In the genomic region with DNA sequence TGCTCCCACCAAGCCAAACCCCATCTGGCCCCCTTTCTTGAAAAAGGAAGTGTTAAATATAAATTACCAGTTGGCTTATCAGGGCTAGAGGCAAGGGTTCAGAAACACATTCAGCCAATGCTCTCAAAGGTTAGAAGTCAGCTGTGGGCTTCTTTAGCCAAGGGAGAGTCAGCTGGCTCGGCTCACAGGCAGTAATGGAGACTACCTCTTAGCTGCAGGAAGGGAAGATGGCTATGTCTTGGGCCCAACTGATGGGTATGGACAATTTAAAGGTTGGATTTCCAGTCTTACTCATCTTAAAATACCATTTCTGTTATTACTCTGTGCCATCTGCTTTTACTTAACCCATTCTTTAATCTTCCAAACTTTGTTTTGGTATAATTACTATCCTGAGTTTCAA, we compare ENCODE assay signal across 27 mouse cellular contexts.
DNase-seq lines count a peak whose midpoint lies in the region; ATAC-seq and TF ChIP-seq lines count a peak whose summit lies in the region.
"Had no signal": no experiment of that assay in that cellular context is flagged by ENCODE, and none has a peak within 500 bp of the region (broad histone marks: within the 10 kb centered on the region; RNA-seq: fewer than 3 reads in every experiment).

No protein-coding gene starts in this region.

- H3K9ac ChIP-seq in limb, embryonic 11.5 days (ENCODE audit: low read length) = no peak overlapping the region
- no peak overlapping the region for H3K9ac ChIP-seq in limb, embryonic 12.5 days (replicated peaks)
- H3K9ac ChIP-seq: forebrain, embryonic 13.5 days; heart, embryonic 15.5 days; intestine, embryonic 15.5 days; midbrain, embryonic 13.5 days; neural tube, embryonic 13.5 days had no signal

- DNase-seq in kidney, adult 2 months = peak; percentile 19
- DNase-seq in kidney, adult 8-10 months = no peak
- DNase-seq in limb, embryonic 11.5 days (ENCODE audit: low spot score) = no peak
- DNase-seq in limb, embryonic 10.5 days (ENCODE audit: low spot score) = no peak
- DNase-seq in embryonic facial prominence, embryonic 10.5 days (ENCODE audit: low spot score) = no peak
- no peak for DNase-seq in layer of hippocampus, adult 11-12 months (ENCODE audit: low spot score)
- DNase-seq: adrenal gland, adult 8-10 months; cerebellum, adult 9-10 months; embryo, embryonic 11 days; gastrocnemius, postnatal 10 days; layer of hippocampus, postnatal 36 days; left cerebral cortex, postnatal 4 days; lung, postnatal 36 days; right cerebral cortex, postnatal 4 days; thymus, adult 18-20 months; thymus, postnatal 25 days had no signal

- H3K4me3 ChIP-seq in kidney, adult 2 months (ENCODE audit: insufficient read depth, low read depth, low read length) = no peak overlapping the region
- H3K4me3 ChIP-seq in limb, embryonic 11.5 days (ENCODE audit: low read depth, low read length) = no peak overlapping the region
- no peak overlapping the region for H3K4me3 ChIP-seq in limb, embryonic 10.5 days
- no peak overlapping the region for H3K4me3 ChIP-seq in embryonic facial prominence, embryonic 10.5 days
- no peak overlapping the region for H3K4me3 ChIP-seq in limb, embryonic 12.5 days (replicated peaks)
- H3K4me3 ChIP-seq: forebrain, embryonic 13.5 days; heart, embryonic 10.5 days; heart, embryonic 15.5 days; intestine, embryonic 15.5 days; midbrain, embryonic 13.5 days; neural tube, embryonic 13.5 days had no signal

- 74% methylated on average over 1 of the region's 1 CpGs for WGBS in kidney, adult 2 months
- 42% methylated on average over 1 of the region's 1 CpGs for WGBS in limb, embryonic 11.5 days
- 44% methylated on average over 1 of the region's 1 CpGs for WGBS in limb, embryonic 10.5 days
- WGBS in embryonic facial prominence, embryonic 10.5 days = 56% methylated on average over 1 of the region's 1 CpGs
- WGBS in limb, embryonic 12.5 days = 34% methylated on average over 1 of the region's 1 CpGs

- ATAC-seq in limb, embryonic 11.5 days (ENCODE audit: insufficient number of reproducible peaks, low FRiP score, low TSS enrichment, low read depth) = no peak
- ATAC-seq in limb, embryonic 12.5 days (ENCODE audit: insufficient number of reproducible peaks, insufficient read depth, low FRiP score, low TSS enrichment, low read depth) = no peak
- ATAC-seq: forebrain, embryonic 13.5 days; hindbrain, embryonic 16.5 days; intestine, embryonic 15.5 days; midbrain, embryonic 13.5 days had no signal

- H3K9me3 ChIP-seq in limb, embryonic 11.5 days (ENCODE audit: control insufficient read depth, low read length) = no peaks in the 10 kb centered on the region
- H3K9me3 ChIP-seq in limb, embryonic 10.5 days (replicated peaks) = no peaks in the 10 kb centered on the region
- H3K9me3 ChIP-seq in embryonic facial prominence, embryonic 10.5 days = no peaks in the 10 kb centered on the region
- H3K9me3 ChIP-seq in limb, embryonic 12.5 days = no peaks in the 10 kb centered on the region
- H3K9me3 ChIP-seq: forebrain, embryonic 13.5 days; G1E; heart, embryonic 10.5 days; heart, embryonic 15.5 days; intestine, embryonic 15.5 days; midbrain, embryonic 13.5 days; neural tube, embryonic 13.5 days had no signal

- H3K4me2 ChIP-seq in limb, embryonic 11.5 days (ENCODE audit: low read depth, severe bottlenecking) = no peak overlapping the region
- no peak overlapping the region for H3K4me2 ChIP-seq in limb, embryonic 12.5 days
- H3K4me2 ChIP-seq: forebrain, embryonic 13.5 days; heart, embryonic 15.5 days; intestine, embryonic 15.5 days; liver, embryonic 11.5 days; midbrain, embryonic 13.5 days; neural tube, embryonic 13.5 days had no signal

- TF ChIP-seq POLR2A in kidney, adult 2 months (IDR thresholded peaks at IDR 0.05; ENCODE audit: low read depth, low read length) = no peak

- H3K27ac ChIP-seq in kidney, adult 2 months (ENCODE audit: insufficient read depth, low read depth, low read length) = no peak overlapping the region
- 0 out of 2 replicates have a peak overlapping the region, but pooled peaks have one; percentile 26 for H3K27ac ChIP-seq in limb, embryonic 11.5 days (replicated peaks; ENCODE audit: low read depth, low read length)
- no peak overlapping the region for H3K27ac ChIP-seq in limb, embryonic 10.5 days
- H3K27ac ChIP-seq in embryonic facial prominence, embryonic 10.5 days (replicated peaks) = 0 out of 2 replicates have a peak overlapping the region, but pooled peaks have one; percentile 22
- H3K27ac ChIP-seq in limb, embryonic 12.5 days = peak overlapping the region; percentile 23; the same call in 1 of the 2 replicates
- H3K27ac ChIP-seq: forebrain, embryonic 13.5 days; heart, embryonic 10.5 days; heart, embryonic 15.5 days; intestine, embryonic 15.5 days; midbrain, embryonic 13.5 days; neural tube, embryonic 13.5 days; stomach, postnatal 0 days had no signal

- no peaks in the 10 kb centered on the region for H3K4me1 ChIP-seq in kidney, adult 2 months (ENCODE audit: control insufficient read depth, insufficient read depth, low read length)
- H3K4me1 ChIP-seq in limb, embryonic 11.5 days (ENCODE audit: control insufficient read depth, insufficient read depth, low read length) = no peaks in the 10 kb centered on the region; the same call in 1 of the 2 replicates
- peaks cover 38% of the 10 kb centered on the region for H3K4me1 ChIP-seq in limb, embryonic 10.5 days
- peaks cover 30% of the 10 kb centered on the region for H3K4me1 ChIP-seq in embryonic facial prominence, embryonic 10.5 days
- H3K4me1 ChIP-seq in limb, embryonic 12.5 days (replicated peaks) = peaks cover 35% of the 10 kb centered on the region
- H3K4me1 ChIP-seq: forebrain, embryonic 13.5 days; intestine, embryonic 15.5 days; midbrain, embryonic 13.5 days had no signal

- TF ChIP-seq CTCF in kidney, adult 2 months (conservative IDR thresholded peaks at IDR 0.05; ENCODE audit: insufficient read depth, insufficient read length, low read depth, low read length) = no peak

- H3K27me3 ChIP-seq in kidney, adult 2 months (replicated peaks; ENCODE audit: control insufficient read depth, insufficient read depth, low read length) = no peaks in the 10 kb centered on the region
- no peaks in the 10 kb centered on the region for H3K27me3 ChIP-seq in limb, embryonic 11.5 days (ENCODE audit: control insufficient read depth, insufficient read depth, low read length)
- H3K27me3 ChIP-seq in limb, embryonic 10.5 days (ENCODE audit: low read depth, poor library complexity, severe bottlenecking) = no peaks in the 10 kb centered on the region
- H3K27me3 ChIP-seq in embryonic facial prominence, embryonic 10.5 days (replicated peaks; ENCODE audit: low read depth, poor library complexity, severe bottlenecking) = no peaks in the 10 kb centered on the region
- no peaks in the 10 kb centered on the region for H3K27me3 ChIP-seq in limb, embryonic 12.5 days
- H3K27me3 ChIP-seq: forebrain, embryonic 13.5 days; heart, embryonic 15.5 days; intestine, embryonic 15.5 days; midbrain, embryonic 13.5 days; neural tube, embryonic 13.5 days had no signal

- no peaks in the 10 kb centered on the region for H3K36me3 ChIP-seq in kidney, adult 2 months (ENCODE audit: control insufficient read depth, insufficient read depth, low read length)
- no peaks in the 10 kb centered on the region for H3K36me3 ChIP-seq in limb, embryonic 11.5 days (ENCODE audit: control insufficient read depth, insufficient read depth, low read length)
- no peaks in the 10 kb centered on the region for H3K36me3 ChIP-seq in limb, embryonic 10.5 days
- H3K36me3 ChIP-seq in embryonic facial prominence, embryonic 10.5 days (replicated peaks) = no peaks in the 10 kb centered on the region
- H3K36me3 ChIP-seq in limb, embryonic 12.5 days = no peaks in the 10 kb centered on the region
- H3K36me3 ChIP-seq: G1E; heart, embryonic 10.5 days; heart, embryonic 15.5 days; intestine, embryonic 15.5 days; midbrain, embryonic 13.5 days; neural tube, embryonic 13.5 days had no signal

Comparison
In these comparisons a context has a peak if more than half of its experiments do, and no peak if none do; other contexts are left out.
1. H3K27ac ChIP-seq: peak in limb, embryonic 11.5 days (single experiment), embryonic facial prominence, embryonic 10.5 days (single experiment) and limb, embryonic 12.5 days (single experiment); none in kidney, adult 2 months (single experiment) and limb, embryonic 10.5 days (single experiment).